Mouse (Mus musculus) CD4-positive, CD25-positive, alpha-beta regulatory T cell, adult 2 months (primary cell): ENCODE measurements around the gene Mapkbp1.

Experiments
- DNase-seq: peaks from one replicate; pipeline ENCODE4 v3.0.0-alpha.2; 2012; ENCODE audit warnings: low read depth, low spot score

The Mapkbp1 gene

GRCm38 (mm10) chr2:119972537-119972879, at the start of gene Mapkbp1:
TSS of gene Mapkbp1 (plus strand) at chr2:119972699.
- no peak for DNase-seq

- peak; percentile 80 for DNase-seq
Measured at GRCm38 (mm10) chr2:119970571-119970970, 1.9 kb upstream of the Mapkbp1 start.

GRCm38 (mm10) chr2:119971316-119971715, 1.2 kb upstream of the Mapkbp1 start:
- no peak for DNase-seq

- peak; percentile 98 for DNase-seq
Measured at GRCm38 (mm10) chr2:119971837-119972536, 512 bp upstream of the Mapkbp1 start.

GRCm38 (mm10) chr2:119980343-119980986, 8.0 kb downstream of the Mapkbp1 start:
- no peak for DNase-seq

GRCm38 (mm10) chr2:119981631-119982030, 9.1 kb downstream of the Mapkbp1 start:
- no peak for DNase-seq

GRCm38 (mm10) chr2:119985871-119986270, 13.4 kb downstream of the Mapkbp1 start:
- DNase-seq = no peak

GRCm38 (mm10) chr2:119986369-119986768, 13.9 kb downstream of the Mapkbp1 start:
- DNase-seq = no peak

GRCm38 (mm10) chr2:119987441-119987840, 14.9 kb downstream of the Mapkbp1 start:
- no peak for DNase-seq

GRCm38 (mm10) chr2:119988952-119989351, 16.5 kb downstream of the Mapkbp1 start:
- DNase-seq = no peak

- DNase-seq = no peak
Measured at GRCm38 (mm10) chr2:119990881-119991280, 18.4 kb downstream of the Mapkbp1 start.

GRCm38 (mm10) chr2:119992349-119992748, 19.9 kb downstream of the Mapkbp1 start:
- DNase-seq = no peak

- no peak for DNase-seq
Measured at GRCm38 (mm10) chr2:119993515-119993914, 21.0 kb downstream of the Mapkbp1 start.

GRCm38 (mm10) chr2:119994839-119995238, 22.3 kb downstream of the Mapkbp1 start:
- no peak for DNase-seq

GRCm38 (mm10) chr2:119995391-119996281, 23.1 kb downstream of the Mapkbp1 start:
- no peak for DNase-seq

GRCm38 (mm10) chr2:119997354-119997753, 24.9 kb downstream of the Mapkbp1 start:
- no peak for DNase-seq

- DNase-seq = no peak
Measured at GRCm38 (mm10) chr2:119999731-120000130, 27.2 kb downstream of the Mapkbp1 start.

- peak; percentile 17 for DNase-seq
Measured at GRCm38 (mm10) chr2:120000882-120001584, 28.5 kb downstream of the Mapkbp1 start.

- DNase-seq = no peak
Measured at GRCm38 (mm10) chr2:120001956-120002355, 29.5 kb downstream of the Mapkbp1 start.

- DNase-seq = peak; percentile 65
Measured at GRCm38 (mm10) chr2:120003970-120004369, 31.5 kb downstream of the Mapkbp1 start.

- no peak for DNase-seq
Measured at GRCm38 (mm10) chr2:120006696-120007095, 34.2 kb downstream of the Mapkbp1 start.
